Mouse (Mus musculus) layer of hippocampus, adult 11-12 months (tissue): ENCODE results near the gene 1700025F22Rik.
"Not testable (repeated sequence)": the region's sequence is repeated elsewhere in the genome, so short reads cannot be mapped to it uniquely, and the experiment has no call there.

Experiments
- DNase-seq: peaks from one replicate; pipeline ENCODE4 v3.0.0; 2022; ENCODE audit warnings: low spot score

1700025F22Rik gene

DNA sequence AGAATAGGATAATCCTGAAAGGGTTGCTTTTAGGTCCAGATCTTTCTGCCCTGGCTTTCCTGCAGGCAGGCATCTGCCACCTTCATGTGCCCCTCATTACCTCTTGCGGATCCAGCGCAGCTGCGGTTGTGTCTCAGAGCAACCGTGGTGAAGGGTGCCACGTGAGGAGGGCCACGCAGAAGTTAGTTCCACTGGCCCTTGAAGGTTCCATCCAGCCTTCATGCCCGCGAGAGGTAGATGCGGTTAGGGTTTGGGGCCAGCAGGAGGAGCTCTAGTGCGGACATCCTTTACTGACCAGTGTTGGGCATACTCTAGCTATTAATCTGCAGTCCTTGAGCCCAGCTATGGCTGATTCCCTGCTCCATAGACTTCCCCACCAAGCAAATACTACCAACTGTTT lies at the start of gene 1700025F22Rik:
Gene 1700025F22Rik (minus strand): TSS at position 149 of the 400 bp plus-strand sequence.
- no peak for DNase-seq

DNA sequence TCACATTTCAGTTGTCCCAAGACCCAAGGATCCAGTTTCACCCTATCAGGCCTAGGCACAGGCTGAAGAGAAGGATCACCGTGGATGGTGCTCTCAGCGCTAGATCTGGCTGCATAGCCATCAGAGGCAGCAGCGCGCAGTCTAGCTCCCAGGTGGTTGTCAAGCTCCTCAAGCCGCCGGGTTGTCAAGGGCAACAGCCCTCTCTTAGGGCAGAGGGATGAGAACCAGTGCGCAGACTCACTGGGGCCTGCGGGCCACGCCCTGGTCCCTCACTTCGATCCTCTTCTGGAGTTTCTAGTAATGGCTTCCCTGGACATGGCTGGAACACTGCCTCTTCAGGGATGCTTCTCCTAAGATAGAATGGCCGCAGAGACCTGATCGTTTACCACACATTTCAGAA lies 31.4 kb upstream of the 1700025F22Rik start, which contains the start of gene Ms4a13:
Gene Ms4a13 (minus strand): TSS at position 192 of the 400 bp plus-strand sequence.
- no peak for DNase-seq

DNA sequence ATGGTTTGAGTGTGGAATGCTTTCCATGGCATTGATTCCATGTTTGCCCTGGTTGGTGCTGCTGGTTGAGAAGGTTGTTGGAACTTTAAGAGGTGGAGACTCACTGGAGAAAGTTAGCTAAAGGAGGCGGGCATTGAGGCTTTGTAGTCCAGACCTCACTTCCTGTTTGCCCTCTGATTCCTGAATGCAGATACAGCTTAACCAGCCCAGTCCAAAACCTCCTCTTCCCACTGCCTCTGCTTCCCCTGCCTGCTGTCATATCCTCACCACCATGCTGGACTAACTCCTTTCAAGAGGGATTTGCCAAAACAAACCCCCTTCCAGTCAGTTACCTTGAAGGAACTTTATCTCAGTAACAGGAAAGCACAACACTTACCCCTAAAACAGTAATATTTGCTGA lies 27.4 kb upstream of the 1700025F22Rik start:
- DNase-seq: no peak

DNA sequence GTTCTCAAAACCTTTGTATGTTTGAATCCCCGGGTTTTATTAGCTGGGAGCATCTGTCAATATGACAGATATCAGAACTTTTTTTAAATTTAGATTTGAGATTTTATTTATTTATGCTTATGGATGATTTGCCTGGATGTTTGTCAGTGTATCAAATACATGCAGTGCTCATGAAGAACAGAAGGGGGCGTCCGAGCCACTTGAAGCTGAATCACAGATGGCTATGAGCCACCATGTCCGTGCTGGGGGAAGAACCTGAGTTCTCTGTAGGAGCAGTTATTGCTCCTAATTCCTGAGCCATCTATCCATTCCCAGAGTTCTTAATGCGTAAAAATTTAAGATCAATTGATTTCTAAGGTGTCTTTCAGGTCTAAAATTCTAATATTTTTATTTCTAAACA lies 19.0 kb upstream of the 1700025F22Rik start:
- DNase-seq: peak; percentile 32

DNA sequence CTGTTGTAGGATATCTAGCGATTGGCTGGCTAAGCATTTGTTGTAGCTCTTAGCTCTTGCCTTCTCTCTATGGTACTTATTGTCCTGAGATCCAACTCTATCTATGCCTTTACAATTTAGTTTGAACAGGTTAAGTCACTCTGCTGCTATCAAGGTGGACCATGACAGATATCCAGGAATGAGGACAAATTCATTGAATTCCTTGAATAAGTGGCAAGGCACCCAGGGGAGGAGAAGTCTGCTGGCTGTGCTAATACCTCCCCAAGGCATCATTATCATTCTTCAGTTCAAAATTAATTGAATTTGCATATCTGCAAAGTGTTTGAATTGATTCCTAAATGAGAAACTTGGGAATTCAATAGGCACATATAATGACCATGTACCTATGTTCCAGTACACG lies 12.3 kb upstream of the 1700025F22Rik start:
- DNase-seq: no peak

DNA sequence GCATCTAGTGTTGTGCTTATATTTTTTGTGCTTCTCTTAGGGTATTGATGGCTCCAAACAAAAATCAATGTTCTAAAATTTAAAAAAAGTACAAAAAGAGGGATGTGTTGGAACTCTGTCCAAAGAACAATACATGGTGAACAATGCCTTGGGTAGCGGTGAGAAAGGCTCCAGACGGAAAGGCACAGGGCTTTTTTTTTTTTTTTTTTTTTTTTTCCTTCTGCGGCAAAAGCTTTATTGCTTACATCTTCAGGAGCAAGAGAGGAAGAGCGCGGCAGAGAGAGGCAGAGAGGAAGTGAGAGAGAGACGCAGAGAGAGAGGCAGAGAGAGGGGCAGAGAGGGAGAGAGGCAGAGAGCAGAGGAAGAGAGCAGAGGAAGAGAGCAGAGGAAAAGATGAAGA lies 7.2 kb downstream of the 1700025F22Rik start:
- DNase-seq: not testable (repeated sequence)

DNA sequence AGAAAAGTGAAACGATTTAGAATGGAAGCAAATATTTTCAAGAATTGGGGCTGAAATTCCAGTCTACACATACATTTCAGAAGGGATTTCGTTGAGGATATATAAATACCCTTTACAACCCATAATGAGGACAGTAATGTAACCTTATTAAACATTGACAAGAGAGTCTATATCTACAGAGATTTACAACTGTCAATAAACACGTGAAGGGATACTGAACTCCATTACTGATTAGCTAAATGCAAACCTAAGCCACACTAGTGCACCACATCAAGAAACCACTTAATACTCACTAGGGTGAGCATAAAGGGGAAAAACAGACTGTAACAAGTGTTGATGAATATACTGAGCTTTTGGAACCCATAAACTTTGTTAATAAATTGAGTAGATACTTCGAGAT lies 29.8 kb downstream of the 1700025F22Rik start:
- DNase-seq: no peak

DNA sequence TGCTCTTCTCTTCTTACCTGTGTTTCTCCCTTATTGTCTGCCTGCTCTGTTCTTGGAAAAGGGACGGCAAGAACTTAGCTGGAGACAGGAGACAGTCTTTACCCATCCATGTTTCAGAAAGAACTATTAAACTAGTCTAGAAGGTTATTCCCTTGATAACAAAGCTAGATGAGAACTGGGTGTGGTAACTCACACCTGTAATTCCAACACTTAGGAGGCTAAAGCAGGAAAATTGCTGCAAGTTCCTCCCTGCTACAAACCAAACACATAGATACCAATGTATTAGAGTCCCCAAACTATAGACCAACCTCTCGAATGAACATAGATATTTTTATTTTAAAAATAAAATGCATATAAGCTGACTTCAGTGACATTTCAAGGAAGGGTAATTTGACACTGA lies 30.3 kb downstream of the 1700025F22Rik start:
- no peak for DNase-seq

DNA sequence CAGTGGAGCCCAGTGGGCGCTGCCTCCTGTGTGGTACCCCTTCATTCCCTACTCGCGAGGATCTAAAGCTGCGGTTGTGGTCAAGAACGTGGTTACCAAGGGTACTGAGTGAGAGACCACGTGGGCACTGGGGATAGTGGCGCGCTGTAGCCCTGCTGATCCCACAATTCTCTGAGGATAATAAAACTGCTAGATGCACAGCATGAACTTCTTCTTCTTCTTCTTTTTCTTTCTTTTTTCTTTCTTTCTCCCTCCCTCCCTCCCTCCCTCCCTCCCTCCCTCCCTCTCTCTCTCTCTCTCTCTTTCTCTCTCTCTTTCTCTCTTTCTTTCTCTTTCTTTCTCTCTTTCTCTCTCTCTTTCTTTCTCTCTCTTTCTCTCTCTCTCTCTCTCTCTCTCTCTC lies 34.3 kb downstream of the 1700025F22Rik start, which contains the start of gene 1700017D01Rik:
Gene 1700017D01Rik (minus strand): TSS at position 101 of the 400 bp plus-strand sequence.
- not testable (repeated sequence) for DNase-seq

DNA sequence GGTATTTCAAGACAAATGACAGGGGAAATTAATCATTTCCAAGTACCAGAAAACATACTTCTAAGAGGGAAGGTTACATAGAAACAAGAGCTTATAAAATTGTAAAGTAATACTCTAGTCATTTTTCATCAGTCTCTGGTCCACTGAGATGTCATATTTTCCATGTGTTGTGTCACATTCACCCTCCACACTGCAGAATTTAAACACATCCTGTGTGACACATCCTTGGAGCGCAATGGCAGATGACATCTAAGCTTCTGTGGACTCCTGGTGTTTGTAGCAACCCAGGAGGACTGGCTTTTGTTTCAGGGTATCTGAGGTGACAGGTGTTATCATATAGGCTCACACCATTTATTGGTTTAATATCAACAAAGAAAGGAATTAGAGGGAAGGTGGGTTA lies 35.4 kb downstream of the 1700025F22Rik start:
- no peak for DNase-seq

DNA sequence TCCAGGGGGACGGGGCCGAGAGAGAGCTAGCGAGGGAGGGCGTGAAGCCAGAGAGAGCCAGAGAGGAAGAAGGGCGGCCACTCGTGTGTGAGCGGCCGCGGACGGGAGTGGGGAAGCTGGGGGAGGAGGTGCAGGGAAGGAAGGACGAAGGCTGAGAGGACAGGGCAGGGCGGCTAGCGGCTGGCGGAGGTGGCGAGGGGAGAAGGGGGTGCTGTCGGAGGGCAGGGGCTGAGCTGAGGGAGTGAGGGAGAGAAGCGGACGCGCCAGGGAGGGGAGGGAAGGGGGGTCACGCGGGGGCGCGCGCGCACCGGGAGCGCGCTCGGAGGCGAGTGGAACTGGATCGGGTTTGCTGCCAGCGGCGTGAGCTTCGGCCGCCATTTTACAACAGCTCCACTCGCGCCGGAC lies 44.1 kb downstream of the 1700025F22Rik start:
- not testable (repeated sequence) for DNase-seq

DNA sequence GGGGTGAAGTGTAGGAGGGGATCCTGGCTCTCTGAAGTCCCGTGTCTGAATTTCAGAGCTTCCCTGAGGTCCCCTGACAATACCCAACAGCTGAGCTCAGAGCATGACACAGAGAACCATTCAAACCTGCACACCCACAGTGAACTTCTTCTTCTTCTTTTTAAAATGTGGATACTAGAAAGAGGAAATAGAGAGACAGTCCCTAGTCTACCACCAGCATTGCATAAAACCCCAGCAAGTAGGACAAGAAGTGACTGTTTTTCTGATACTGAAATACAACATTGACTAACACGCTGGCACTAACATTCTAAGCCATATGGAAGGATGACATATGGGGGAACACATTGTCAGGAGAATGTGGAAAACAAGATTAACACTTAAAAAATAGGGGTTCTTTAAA lies 45.8 kb downstream of the 1700025F22Rik start:
- DNase-seq: peak; percentile 17

DNA sequence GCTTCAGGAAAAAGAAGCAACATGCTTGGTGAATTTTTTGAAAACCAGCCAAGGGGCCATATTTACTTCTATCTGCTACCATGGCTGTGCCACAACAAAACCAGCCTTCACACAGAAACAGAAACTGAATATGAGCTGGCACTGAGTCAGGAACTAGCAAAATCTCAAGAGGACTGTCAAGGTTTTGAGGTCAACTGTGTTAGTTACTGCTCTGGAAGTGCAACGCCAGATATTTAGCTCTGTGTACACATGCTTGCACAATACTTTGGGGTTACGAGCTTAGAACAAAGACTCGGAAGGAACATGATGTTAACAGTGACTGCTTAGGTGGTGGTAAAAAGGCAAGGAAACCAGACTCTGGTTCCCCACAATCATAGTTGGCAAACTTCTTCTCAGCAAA lies 57.4 kb downstream of the 1700025F22Rik start:
- no peak for DNase-seq

DNA sequence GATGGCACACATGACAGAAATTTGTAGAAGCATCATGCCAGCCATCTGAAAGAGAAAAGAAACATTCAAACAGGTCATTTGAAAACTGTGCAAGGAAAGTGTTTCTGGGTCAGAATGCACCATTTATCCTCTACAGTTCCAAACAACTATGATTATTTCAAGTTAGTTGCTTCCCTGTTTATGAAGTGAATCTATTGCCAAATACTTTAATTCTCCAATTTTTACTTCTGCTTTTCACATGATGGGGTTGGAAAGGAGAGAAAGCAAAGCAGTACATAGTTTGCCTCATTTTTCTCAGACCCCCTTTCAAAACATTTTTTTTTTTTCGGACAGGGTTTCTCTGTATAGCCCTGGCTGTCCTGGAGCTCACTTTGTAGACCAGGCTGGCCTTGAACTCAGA lies 63.2 kb downstream of the 1700025F22Rik start:
- DNase-seq: no peak

DNA sequence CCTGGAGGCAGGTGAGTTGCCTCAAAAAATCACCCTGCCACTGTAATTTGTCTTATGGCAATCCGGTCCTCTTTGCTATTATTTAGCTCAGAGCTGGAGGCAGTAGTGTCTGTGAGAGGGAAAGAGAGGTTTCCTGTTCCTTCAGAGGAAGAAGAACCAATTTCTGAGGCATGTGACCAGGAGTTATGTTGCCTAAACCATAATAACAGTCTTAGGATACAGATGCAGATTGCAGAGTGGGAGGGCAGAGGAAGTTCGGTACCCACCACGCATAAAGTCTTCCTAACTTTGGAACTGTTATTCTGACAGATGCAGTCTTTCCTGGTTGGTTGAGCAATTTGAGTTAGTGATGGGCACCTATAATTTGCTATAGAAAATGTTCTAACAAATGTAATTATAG lies 66.7 kb downstream of the 1700025F22Rik start:
- DNase-seq: no peak

DNA sequence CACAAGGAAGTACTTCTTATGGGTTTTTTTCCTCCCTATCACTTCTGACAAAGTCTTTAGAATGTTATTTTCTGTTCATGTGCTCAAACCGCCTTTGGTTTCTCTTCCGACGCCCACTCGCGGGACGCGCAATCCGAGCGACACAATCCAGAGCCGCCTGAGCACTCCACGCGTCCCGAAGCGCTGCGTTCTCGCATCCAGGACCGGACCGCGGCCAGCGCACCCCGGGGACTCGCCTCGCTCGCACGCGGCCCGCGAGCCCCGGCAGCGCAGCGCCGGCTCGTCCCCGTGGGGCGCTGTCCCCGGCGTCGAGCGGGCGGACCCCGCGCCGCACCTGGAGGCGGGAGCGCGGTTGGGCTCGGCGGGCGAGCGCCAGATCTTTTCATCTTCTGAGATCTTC lies 73.0 kb downstream of the 1700025F22Rik start:
- DNase-seq: not testable (repeated sequence)
